Mouse (Mus musculus) G1E-ER4 (cell line): ENCODE measurements around the gene Eef1akmt2. TPM values are rescaled to one million over a fixed set of nuclear protein-coding genes. Genes with fewer than 3 reads are reported as not detected.

Source experiments
- GATA1 ChIP-seq: IDR thresholded peaks from one replicate; pipeline ENCODE4 v1.8.0; 2012; ENCODE audit warnings: low read length, inconsistent platforms
- polyA plus RNA-seq: library from polyadenylated mRNA; stranded (reverse); fragments of >175 nt; gene quantifications from 2 replicates; pipeline ENCODE4 v1.2.3, GENCODE M21; 2012

Gene Eef1akmt2
- polyA plus RNA-seq = 9.7 and 15.9 TPM in 2 replicates

DNA sequence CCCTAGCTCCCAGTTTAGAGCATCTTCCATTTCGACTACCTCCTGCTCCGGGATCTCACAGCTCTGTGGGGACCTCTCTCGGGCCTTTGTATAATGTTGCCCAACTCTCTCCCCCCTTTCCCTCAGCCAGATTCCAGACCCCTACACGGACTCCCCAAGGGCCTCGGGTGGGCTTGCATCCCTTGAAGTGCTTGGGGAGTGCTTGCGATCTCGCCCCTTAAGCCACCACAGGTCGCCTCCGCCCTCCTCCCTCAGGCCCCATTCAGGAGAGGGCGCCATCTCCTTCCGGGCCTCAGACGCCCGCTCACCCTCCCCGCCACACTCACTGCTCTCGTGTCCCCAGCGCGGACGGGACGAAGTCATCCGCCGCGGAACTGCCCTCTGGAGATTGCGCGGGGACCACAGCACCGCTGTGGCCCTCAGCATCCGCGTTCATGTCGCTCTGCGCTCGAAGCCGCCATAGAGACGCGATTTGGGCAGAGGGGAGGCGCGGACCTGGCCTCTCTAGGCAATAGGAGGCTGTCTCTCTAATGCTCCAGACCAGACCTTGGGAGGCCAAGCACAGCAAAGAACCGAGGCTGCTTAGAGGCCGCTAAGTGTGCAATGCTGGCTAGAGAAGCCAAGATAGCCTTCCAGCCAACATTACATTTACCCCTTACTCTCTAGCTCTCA, at the start of gene Eef1akmt2:
Gene Eef1akmt2 (minus strand): TSS at position 501 of the 672 bp plus-strand sequence.
- TF ChIP-seq GATA1 = no peak

DNA sequence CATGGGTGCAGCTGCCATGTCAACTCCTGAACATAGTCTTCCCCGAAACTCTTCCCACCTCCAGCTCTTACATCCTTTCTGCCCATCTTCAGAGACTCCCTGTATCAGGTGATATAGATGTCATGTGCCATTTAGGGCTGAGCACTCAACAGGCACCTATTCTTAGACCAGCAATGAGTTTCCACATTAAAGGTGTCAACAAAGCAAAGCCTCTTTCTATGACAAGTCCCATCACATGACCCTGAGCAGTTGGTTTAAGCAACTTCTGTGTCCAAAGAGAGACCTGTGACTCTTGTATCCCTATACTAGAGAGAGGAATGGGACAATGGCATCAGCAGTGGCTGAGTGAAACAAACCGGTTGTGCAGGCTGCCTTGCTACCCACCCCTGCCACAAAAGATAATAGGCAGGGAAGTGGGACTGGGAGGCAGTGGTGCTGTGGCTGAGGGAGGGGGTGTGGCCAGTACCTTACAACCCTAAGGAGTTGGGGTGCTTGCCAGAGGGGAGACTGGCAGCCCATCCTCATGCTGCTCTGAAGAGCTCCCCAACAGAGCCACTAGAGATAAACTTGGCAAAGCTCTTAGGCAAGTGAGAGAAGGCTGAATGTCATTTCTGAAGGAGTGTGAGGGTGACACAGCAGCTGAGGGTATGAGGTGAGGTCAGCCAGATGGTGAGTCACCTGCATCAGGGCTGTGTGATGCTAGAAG, 48.5 kb upstream of the Eef1akmt2 start:
- no peak for TF ChIP-seq GATA1

DNA sequence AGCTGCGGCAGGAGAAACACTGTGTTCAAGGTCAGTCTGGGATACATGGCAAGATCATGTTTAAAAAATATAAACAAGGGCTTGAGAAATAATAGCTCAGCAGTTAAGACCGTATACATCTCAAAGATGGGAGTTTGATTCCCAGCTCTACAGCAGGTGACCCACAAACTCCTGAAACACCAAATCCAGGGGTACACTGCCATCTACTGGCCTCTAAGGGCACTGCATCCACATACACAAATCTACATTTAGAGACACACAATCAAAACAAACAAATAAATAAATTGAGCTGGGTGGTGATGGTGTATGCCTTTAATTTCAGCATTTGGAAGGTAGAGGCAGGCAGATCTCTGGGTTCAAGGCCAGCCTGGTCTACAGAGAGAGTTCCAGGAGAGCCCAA, 45.8 kb upstream of the Eef1akmt2 start:
- no peak for TF ChIP-seq GATA1

DNA sequence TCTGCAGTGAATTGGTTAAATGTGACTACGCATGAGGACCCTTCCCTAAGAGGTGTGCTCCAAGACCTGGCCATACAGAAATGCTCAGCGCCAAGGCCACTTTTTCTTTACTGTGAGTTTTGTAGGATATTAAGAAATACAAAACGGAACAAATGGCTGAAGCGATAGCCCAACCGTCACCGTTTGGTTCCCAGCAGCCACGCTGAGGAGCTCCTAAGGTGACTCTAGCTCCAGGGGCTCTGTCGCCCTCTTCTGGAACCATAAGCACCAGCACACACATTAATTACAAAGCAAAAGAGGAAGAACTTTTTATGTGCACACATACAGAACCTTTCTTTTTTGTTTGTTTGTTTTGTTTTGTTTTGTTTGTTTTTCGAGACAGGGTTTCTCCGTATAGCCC, 44.8 kb upstream of the Eef1akmt2 start:
- TF ChIP-seq GATA1 = no peak

DNA sequence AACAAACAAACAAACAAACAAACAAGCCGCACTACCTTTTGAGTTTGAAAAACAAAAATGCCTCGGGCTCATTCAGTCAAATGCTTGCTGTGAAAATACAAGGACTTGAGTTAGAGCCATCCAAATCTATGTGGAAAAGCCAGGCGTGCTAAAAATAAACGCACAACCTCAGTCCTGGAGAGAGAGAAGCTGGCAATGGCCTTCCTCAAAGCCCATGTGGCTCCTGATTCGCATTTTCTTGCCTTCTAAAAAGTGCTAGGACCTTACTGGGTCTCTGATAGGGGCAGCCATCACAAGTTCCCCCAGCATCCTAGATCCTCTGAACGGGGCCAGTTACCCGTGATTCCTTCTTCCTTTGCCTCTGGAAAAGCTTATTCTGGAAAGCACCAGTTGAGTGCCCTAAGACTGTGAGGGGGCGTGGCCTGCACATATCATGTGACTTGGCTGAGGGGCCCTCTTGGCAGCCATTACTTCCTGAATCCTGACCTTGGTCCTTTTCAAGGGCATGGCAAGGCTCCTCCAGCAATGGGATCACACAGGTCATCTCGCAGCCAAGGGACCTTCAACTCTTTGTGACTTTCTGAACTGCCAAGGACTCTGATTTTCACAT, 43.8 kb upstream of the Eef1akmt2 start:
- TF ChIP-seq GATA1 = no peak

DNA sequence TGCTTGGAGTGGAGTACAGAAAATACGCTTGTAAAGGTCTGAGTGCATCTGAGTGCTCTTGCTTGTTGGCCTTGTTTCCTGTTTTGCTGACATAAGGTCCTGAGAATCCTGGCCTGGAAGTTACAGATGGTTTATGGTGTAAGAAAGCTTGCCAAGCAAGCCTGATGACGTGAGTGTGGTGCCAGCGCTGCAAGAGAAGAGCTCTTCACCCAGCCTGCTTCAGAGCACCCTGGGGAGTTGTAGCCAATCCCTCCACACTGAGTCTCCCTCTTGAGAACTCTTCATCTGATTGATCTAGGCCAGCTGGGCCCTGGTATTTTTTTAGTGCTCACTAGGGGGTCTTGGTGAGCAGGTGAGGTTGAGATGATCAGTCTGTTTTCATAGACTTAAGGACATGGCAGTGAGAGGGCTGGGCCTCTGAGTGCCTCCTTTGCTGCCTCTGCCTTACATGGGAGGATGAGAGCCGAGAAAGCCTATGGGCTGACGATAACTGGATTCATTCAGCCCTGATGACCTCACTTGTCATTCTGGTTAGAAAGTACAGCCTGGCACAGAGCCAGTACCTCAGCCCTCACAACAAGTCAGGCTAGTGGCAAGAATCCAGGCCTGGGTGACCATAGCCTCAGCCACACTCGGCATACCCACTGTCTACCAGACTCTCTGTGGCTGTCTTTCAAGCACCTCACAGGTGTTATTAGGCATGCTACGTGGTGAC, 42.5 kb upstream of the Eef1akmt2 start:
- TF ChIP-seq GATA1 = no peak

DNA sequence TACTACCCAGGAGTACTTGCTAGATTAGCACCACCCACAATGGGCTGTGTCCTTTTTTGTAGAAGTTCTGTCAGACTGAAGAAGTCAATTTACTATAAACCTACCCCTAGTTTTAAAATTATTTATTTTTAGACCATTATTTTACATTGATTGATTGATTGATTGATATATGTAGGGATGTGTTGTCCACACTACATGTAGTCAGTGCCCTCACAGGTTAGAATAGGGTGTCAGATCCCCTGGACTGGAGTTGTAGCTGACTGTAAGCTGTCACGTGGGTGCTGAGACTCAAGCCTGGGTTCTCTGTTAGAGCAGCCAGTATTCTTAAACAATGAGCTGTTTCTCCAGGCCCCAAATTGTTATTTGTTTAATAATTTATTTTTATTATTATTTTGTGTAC, 40.9 kb upstream of the Eef1akmt2 start:
- no peak for TF ChIP-seq GATA1

DNA sequence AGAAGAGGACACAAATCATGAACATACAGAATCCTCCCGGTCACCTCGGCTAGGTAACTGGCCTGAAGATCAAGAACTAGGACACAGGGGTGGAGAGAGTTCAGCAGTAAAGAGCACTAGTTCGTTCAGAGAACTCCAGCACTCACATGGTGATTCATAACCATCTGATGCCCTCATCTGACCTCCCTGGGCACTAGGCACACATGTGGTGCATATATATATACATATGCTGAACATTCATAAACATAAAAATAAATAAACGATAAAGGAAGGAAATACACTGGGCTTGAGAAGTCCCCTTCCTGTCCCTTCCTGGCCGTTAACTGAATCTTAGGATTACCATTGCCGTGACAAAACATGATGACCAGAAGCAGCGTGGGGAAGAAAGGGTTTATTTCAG, 40.3 kb upstream of the Eef1akmt2 start:
- TF ChIP-seq GATA1 = no peak

DNA sequence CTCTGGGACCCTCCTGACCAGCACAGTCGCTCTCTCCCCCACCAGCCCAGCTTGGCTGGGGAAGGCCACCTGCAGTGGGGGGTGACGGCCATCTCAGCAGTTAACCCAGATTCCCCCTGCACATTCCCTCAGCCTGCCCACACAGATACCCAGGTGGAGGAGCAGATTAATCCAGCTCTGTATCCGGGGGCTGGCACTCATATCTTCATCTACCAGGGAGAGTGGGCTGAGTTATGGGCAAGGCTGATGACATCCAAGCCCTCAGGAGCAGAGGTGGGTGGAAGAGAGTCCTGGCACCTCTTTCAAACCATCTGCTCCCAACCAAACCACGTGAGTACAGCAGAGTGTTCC, 39.8 kb upstream of the Eef1akmt2 start:
- TF ChIP-seq GATA1 = no peak

DNA sequence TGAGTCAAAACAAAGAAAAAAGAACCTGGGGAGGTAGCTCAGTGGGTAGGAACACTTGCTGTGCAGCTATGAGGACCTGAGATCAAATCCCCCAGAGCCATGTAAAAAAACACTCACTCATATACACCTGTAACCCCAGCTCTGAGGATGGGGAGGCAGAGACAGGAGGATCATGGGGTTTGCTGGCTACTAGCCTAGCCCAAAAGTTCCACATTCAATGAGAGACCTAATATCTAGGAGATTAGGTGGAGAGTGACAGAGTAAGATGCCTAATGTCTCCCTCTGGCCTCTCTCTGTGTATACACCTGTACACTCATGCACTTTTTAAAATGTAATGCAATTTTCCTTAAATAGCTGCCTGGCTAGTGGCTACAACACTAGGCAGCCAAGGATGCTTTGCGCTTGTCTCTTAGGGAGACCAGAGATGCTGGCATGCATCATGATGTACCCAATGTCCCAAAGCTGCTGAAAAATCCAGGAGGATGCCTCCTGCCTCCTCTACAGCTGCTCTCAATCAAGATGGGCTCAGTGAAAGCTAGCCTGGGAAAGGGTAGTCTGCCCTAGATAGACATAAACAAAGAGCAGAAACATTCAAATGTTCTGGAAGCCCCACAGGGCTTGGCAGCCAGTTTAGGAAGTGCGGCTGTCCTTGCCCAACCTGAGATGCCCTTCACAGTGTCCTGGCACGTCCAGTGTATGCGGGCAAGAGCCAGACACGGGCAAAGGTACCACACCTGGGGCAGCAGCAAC, 39.3 kb upstream of the Eef1akmt2 start:
- no peak for TF ChIP-seq GATA1

DNA sequence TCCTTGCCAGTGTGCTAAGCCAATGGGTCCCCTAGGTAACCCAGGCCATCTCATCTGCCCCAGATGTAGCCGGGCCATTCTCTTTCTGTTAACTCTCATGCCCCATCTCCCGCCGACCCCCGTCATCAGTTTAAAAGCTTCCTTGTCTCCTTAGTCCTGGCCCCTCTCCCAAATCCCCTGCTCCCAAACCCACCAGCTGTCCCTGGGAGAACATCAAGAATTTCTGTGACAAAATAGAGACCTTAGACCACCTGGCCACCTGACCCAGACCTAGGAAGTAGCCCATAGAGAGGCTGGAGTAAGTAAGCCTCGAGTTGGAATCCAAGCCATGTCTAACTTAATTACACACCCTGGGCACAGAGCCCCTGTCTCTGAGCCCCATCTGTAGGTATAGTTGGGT, 37.7 kb upstream of the Eef1akmt2 start:
- no peak for TF ChIP-seq GATA1

DNA sequence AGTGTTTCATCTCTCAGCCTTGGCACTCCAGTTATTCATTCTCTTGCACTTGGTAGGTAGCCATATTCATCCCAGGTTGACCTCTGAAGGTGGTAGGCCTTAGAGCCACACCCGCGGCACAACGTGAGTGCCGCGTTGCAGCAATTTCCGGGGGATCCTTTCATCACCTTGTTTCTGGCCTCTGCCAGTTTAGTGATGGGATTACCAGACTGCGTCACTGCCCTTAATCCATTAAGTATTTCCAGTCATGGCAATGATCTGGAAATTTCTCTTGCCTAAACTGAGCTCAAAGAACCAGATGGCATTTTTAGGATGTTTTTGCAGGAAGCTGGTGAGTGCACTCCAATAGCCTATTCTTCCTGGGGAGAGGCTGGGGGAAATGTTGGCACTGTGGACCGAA, 37.2 kb upstream of the Eef1akmt2 start:
- TF ChIP-seq GATA1 = no peak

DNA sequence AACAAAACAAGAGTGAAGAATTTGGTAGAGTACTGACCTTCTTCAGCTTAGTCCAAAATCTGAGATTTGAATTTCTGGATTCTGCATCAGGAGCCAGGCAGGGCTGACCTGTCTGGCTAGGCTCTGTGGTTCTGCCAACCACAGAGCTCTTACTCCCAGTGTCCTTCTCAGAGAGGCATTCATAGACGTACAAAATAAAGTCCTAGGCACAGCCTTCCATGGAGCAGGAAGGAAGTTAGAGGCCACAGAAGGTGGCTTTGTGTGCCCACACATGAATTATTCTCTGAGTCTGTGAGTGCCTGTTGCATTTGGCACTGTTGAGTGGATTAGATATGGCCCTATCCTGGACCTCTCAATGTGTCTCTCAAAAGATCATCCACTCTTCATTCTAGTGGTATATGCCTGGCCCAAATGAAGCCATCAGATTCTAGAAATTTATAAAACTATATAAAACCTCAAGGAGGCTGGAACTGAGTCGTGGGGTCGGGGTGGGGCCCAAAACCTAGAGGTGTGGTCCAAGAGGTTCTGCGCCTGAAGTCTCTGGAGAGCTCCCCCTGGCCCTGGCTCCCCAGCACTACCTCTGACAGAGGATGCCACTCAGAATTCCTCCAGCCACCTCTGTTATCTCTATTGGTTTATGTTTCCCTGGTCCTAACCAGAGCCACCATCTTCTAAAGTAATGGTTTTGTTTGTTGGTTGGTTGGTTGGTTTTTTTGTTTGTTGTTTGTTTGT, 36.2 kb upstream of the Eef1akmt2 start:
- no peak for TF ChIP-seq GATA1

DNA sequence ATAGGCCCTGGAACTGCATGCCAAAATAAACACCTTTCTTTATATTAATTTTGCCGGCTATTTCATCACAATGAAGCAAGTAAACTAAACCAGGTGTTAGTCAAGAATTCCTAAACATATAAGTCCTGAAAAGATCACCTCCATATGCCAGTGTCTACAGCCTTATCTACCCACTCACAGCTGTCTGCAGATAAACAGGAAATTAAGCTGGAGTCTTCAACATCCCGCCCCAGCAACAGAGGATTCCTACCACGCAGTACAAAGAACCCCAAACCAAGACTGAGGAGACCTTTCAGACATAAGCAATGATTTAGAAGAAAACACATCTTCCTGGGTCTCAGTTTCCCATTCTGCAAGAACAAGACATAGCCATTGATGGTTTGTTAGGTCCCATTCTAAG, 35.6 kb upstream of the Eef1akmt2 start:
- no peak for TF ChIP-seq GATA1
